Mouse (Mus musculus) MEL (cell line): Measurements from ENCODE around the gene Lrp10. TPM values are rescaled to one million over a fixed set of nuclear protein-coding genes. Genes with fewer than 3 reads are reported as not detected.

Source experiments
- DNase-seq: peaks from one replicate; pipeline ENCODE4 v3.0.0; 2011; ENCODE audit warnings: low read depth, low spot score
- H3K27ac ChIP-seq: 2 replicates; pipeline ENCODE4 v1.5.1; 2012; ENCODE audit warnings: low read depth, mild to moderate bottlenecking, control low read depth, low read length, moderate library complexity; ENCODE audit not compliant: control insufficient read depth
- H3K27me3 ChIP-seq, 2 experiments: fragments of 150-350 bp in 1 of 2; sonication (generic) in 1 of 2; 2 replicates each; pipeline ENCODE4 v1.6.1; 2012; ENCODE audit warnings: low read length in 2 of 2, mild to moderate bottlenecking in 2 of 2, improper control_type of control experiment in 1 of 2, moderate library complexity in 1 of 2; ENCODE audit not compliant: insufficient read depth in 2 of 2, control insufficient read depth in 1 of 2
- H3K36me3 ChIP-seq, 2 experiments: 2 replicates each; pipeline ENCODE4 v1.6.1; 2012 to 2014; ENCODE audit warnings: low read length in 2 of 2, improper control_type of control experiment in 1 of 2, inconsistent platforms in 1 of 2, mild to moderate bottlenecking in 1 of 2; ENCODE audit not compliant: insufficient read depth in 2 of 2, control insufficient read depth in 1 of 2
- H3K4me1 ChIP-seq, 2 experiments: fragments of 150-350 bp in 1 of 2; sonication (generic) in 1 of 2; 2 replicates each; pipeline ENCODE4 v1.6.1; 2012; ENCODE audit warnings: low read length in 2 of 2, improper control_type of control experiment in 1 of 2, mild to moderate bottlenecking in 1 of 2; ENCODE audit not compliant: insufficient read depth in 2 of 2, control insufficient read depth in 1 of 2
- H3K4me3 ChIP-seq, 2 experiments: fragments of 150-350 bp in 1 of 2; sonication (generic) in 1 of 2; 2 replicates each; pipeline ENCODE4 v1.5.1; 2012; ENCODE audit warnings: low read depth in 2 of 2, low read length in 2 of 2, mild to moderate bottlenecking in 2 of 2, moderate library complexity in 2 of 2, control low read depth in 1 of 2, improper control_type of control experiment in 1 of 2; ENCODE audit not compliant: control insufficient read depth in 1 of 2, insufficient read depth in 1 of 2
- H3K79me2 ChIP-seq: 2 replicates; pipeline ENCODE4 v1.6.1; 2012; ENCODE audit warnings: mild to moderate bottlenecking, low read length, moderate library complexity; ENCODE audit not compliant: control insufficient read depth, poor library complexity, insufficient read depth
- H3K9ac ChIP-seq: 2 replicates; pipeline ENCODE4 v1.6.1; 2012; ENCODE audit warnings: low read depth, mild to moderate bottlenecking, control low read depth, low read length, moderate library complexity; ENCODE audit not compliant: control insufficient read depth, poor library complexity, severe bottlenecking
- H3K9me3 ChIP-seq: fragments of 150-350 bp; sonication (generic); replicated peaks from 2 replicates; pipeline ENCODE4 v1.6.1; 2012; ENCODE audit warnings: mild to moderate bottlenecking, low read length, improper control_type of control experiment, moderate library complexity; ENCODE audit not compliant: insufficient read depth
- BHLHE40 ChIP-seq: IDR thresholded peaks from 2 replicates; pipeline ENCODE4 v1.6.1; 2012; ENCODE audit warnings: low read depth, mild to moderate bottlenecking, inconsistent platforms, low read length, improper control_type of control experiment, borderline replicate concordance
- CHD1 ChIP-seq: IDR thresholded peaks from 2 replicates; pipeline ENCODE4 v1.6.1; 2012; ENCODE audit warnings: low read depth, mild to moderate bottlenecking, inconsistent platforms, low read length, improper control_type of control experiment
- CHD2 ChIP-seq: IDR thresholded peaks from 2 replicates; pipeline ENCODE4 v1.6.1; 2011; ENCODE audit warnings: low read length, improper control_type of control experiment
- E2F4 ChIP-seq: IDR thresholded peaks from 2 replicates; pipeline ENCODE4 v1.6.1; 2011; ENCODE audit warnings: low read depth, low read length, improper control_type of control experiment, borderline replicate concordance
- ELF1 ChIP-seq: IDR thresholded peaks from 2 replicates; pipeline ENCODE4 v1.6.1; 2014; ENCODE audit warnings: low read depth, mild to moderate bottlenecking, inconsistent platforms, low read length, improper control_type of control experiment, moderate library complexity
- EP300 ChIP-seq, 2 experiments: IDR thresholded peaks; 2 replicates each; pipeline ENCODE4 v1.6.1; 2011; ENCODE audit warnings: improper control_type of control experiment in 2 of 2, low read length in 2 of 2, low read depth in 1 of 2, mild to moderate bottlenecking in 1 of 2
- ETS1 ChIP-seq: IDR thresholded peaks from 2 replicates; pipeline ENCODE4 v1.6.1; 2012; ENCODE audit warnings: low read depth, mild to moderate bottlenecking, inconsistent platforms, low read length, improper control_type of control experiment, moderate library complexity
- GATA1 ChIP-seq: IDR thresholded peaks from 2 replicates; pipeline ENCODE4 v1.6.1; 2011; ENCODE audit warnings: low read depth, low read length, improper control_type of control experiment
- HCFC1 ChIP-seq: IDR thresholded peaks from 2 replicates; pipeline ENCODE4 v1.6.1; 2012; ENCODE audit warnings: low read depth, mild to moderate bottlenecking, inconsistent platforms, low read length, improper control_type of control experiment, moderate library complexity
- JUND ChIP-seq: IDR thresholded peaks from 2 replicates; pipeline ENCODE4 v1.6.1; 2011; ENCODE audit warnings: low read depth, mild to moderate bottlenecking, improper control_type of control experiment, low read length
- MAZ ChIP-seq: IDR thresholded peaks from 2 replicates; pipeline ENCODE4 v1.6.1; 2012; ENCODE audit warnings: low read depth, mild to moderate bottlenecking, inconsistent platforms, low read length, improper control_type of control experiment
- MXI1 ChIP-seq: IDR thresholded peaks from 2 replicates; pipeline ENCODE4 v1.6.1; 2011; ENCODE audit warnings: mild to moderate bottlenecking, low read depth, low read length, improper control_type of control experiment
- MYB ChIP-seq: IDR thresholded peaks from 2 replicates; pipeline ENCODE4 v1.6.1; 2011; ENCODE audit warnings: mild to moderate bottlenecking, low read depth, low read length, improper control_type of control experiment
- NRF1 ChIP-seq: IDR thresholded peaks from 2 replicates; pipeline ENCODE4 v1.6.1; 2014; ENCODE audit warnings: low read depth, mild to moderate bottlenecking, inconsistent platforms, low read length, improper control_type of control experiment, moderate library complexity; ENCODE audit not compliant: poor library complexity, insufficient read depth, severe bottlenecking
- POLR2A ChIP-seq, 2 experiments: IDR thresholded peaks; 2 replicates each; pipeline ENCODE4 v1.6.1; 2011 to 2012; ENCODE audit warnings: low read length in 2 of 2, mild to moderate bottlenecking in 2 of 2, control low read depth in 1 of 2, improper control_type of control experiment in 1 of 2, low read depth in 1 of 2, moderate library complexity in 1 of 2; ENCODE audit not compliant: control insufficient read depth in 1 of 2, insufficient read depth in 1 of 2, poor library complexity in 1 of 2
- RCOR1 ChIP-seq: IDR thresholded peaks from 2 replicates; pipeline ENCODE4 v1.6.1; 2012; ENCODE audit warnings: low read depth, mild to moderate bottlenecking, inconsistent platforms, low read length, improper control_type of control experiment
- SIN3A ChIP-seq: IDR thresholded peaks from 2 replicates; pipeline ENCODE4 v1.6.1; 2012; ENCODE audit warnings: low read length, improper control_type of control experiment, inconsistent platforms
- SMC3 ChIP-seq: IDR thresholded peaks from 2 replicates; pipeline ENCODE4 v1.6.1; 2011; ENCODE audit warnings: low read depth, low read length, improper control_type of control experiment
- TAL1 ChIP-seq: IDR thresholded peaks from 2 replicates; pipeline ENCODE4 v1.6.1; 2012; ENCODE audit warnings: mild to moderate bottlenecking, inconsistent platforms, low read length, moderate library complexity, mixed read lengths
- TBP ChIP-seq: IDR thresholded peaks from 2 replicates; pipeline ENCODE4 v1.8.0; 2011; ENCODE audit warnings: low read depth, low read length, improper control_type of control experiment
- TCF12 ChIP-seq: IDR thresholded peaks from 2 replicates; pipeline ENCODE4 v1.6.1; 2014; ENCODE audit warnings: low read depth, mild to moderate bottlenecking, inconsistent platforms, low read length, improper control_type of control experiment, moderate library complexity
- UBTF ChIP-seq: IDR thresholded peaks from 2 replicates; pipeline ENCODE4 v1.6.1; 2012; ENCODE audit warnings: low read depth, mild to moderate bottlenecking, inconsistent platforms, low read length, improper control_type of control experiment, moderate library complexity, borderline replicate concordance; ENCODE audit not compliant: insufficient read depth
- USF1 ChIP-seq: IDR thresholded peaks from 2 replicates; pipeline ENCODE4 v1.6.1; 2014; ENCODE audit warnings: low read depth, mild to moderate bottlenecking, inconsistent platforms, low read length, improper control_type of control experiment, moderate library complexity
- USF2 ChIP-seq, 2 experiments: IDR thresholded peaks; 2 replicates each; pipeline ENCODE4 v1.6.1; 2011 to 2012; ENCODE audit warnings: improper control_type of control experiment in 2 of 2, low read length in 2 of 2, borderline replicate concordance in 1 of 2, inconsistent platforms in 1 of 2, low read depth in 1 of 2, mild to moderate bottlenecking in 1 of 2; ENCODE audit not compliant: insufficient read depth in 1 of 2
- ZMIZ1 ChIP-seq: IDR thresholded peaks from 2 replicates; pipeline ENCODE4 v1.6.1; 2012; ENCODE audit warnings: low read depth, mild to moderate bottlenecking, inconsistent platforms, low read length, improper control_type of control experiment, moderate library complexity
- polyA plus RNA-seq, 2 experiments: library from polyadenylated mRNA; stranded (reverse) in 1 of 2; unstranded in 1 of 2; fragments of >175 nt in 1 of 2; fragments of >200 nt in 1 of 2; gene quantifications; 2 replicates each; pipeline versions ENCODE4 v1.2.1 to v1.2.4; 2012; ENCODE audit warnings: low replicate concordance in 2 of 2, low read depth in 1 of 2; ENCODE audit not compliant: insufficient read length in 2 of 2, insufficient read depth in 1 of 2, missing spikeins in 1 of 2
- total RNA-seq: library from RNA; depleted of rRNA; stranded (reverse); fragments of 300-350 nt; gene quantifications from 2 replicates; pipeline ENCODE4 v1.2.3, GENCODE M21; 2012

The Lrp10 gene
- total and polyA plus RNA-seq, 3 experiments, result 53.6 to 110 TPM; not detected in 1

- Histone ChIP-seq H3K9ac (peak overlapping the region; percentile 96), H3K27ac (peak overlapping the region; percentile 100), H3K4me1 (peaks cover 9 to 21% of the 10 kb centered on the region in 2 experiments), H3K27me3 (no peaks in the 10 kb centered on the region), H3K4me3 (peak overlapping the region; percentile 61 to 91), H3K9me3 (no peaks in the 10 kb centered on the region), H3K79me2 (peaks cover 21% of the 10 kb centered on the region), H3K36me3 (peaks cover 0 to 24% of the 10 kb centered on the region in 2 experiments; a peak in 3 of 4 replicates)
- peak; percentile 80 for DNase-seq
- no peak; the same call in 1 of the 2 replicates for TF ChIP-seq ZMIZ1
- TF ChIP-seq ETS1, result peak; percentile 48
- 0 out of 4 replicates have a peak, but pooled peaks of 1 of the 2 experiments have one; percentile 5 for TF ChIP-seq POLR2A (IDR thresholded peaks at IDR 0.05; ENCODE audit: control insufficient read depth in 1 of 2, insufficient read depth in 1 of 2, low read depth in 1 of 2, low read length in 2 of 2, poor library complexity in 1 of 2)
- TF ChIP-seq RCOR1, result no peak
- no peak for TF ChIP-seq NRF1
- TF ChIP-seq E2F4, result no peak
- TF ChIP-seq MXI1, result no peak; the same call in 1 of the 2 replicates
- TF ChIP-seq UBTF, result no peak
- TF ChIP-seq ELF1, result peak; percentile 84
- TF ChIP-seq MAZ, result no peak
- 0 out of 2 replicates have a peak, but pooled peaks have one; percentile 5 for TF ChIP-seq TCF12
- TF ChIP-seq SMC3, result no peak
- no peak for TF ChIP-seq USF1
- no peak for TF ChIP-seq CHD2
- TF ChIP-seq USF2 (IDR thresholded peaks at IDR 0.05; ENCODE audit: borderline replicate concordance in 1 of 2, insufficient read depth in 1 of 2, low read depth in 1 of 2, low read length in 2 of 2), result no peak
- TF ChIP-seq TAL1, result peak; percentile 11; the same call in 1 of the 2 replicates
- no peak for TF ChIP-seq JUND
- TF ChIP-seq SIN3A, result no peak; the same call in 1 of the 2 replicates
- 0 out of 2 replicates have a peak, but pooled peaks have one; percentile 74 for TF ChIP-seq TBP
- peak; percentile 3; the same call in 1 of the 2 replicates for TF ChIP-seq GATA1
- TF ChIP-seq BHLHE40, result no peak
- no peak for TF ChIP-seq MYB
- peak; percentile 53; the same call in 1 of the 2 replicates for TF ChIP-seq CHD1
- peak; percentile 38 to 41; a peak in 2 of 4 replicates for TF ChIP-seq EP300 (IDR thresholded peaks at IDR 0.05; ENCODE audit: low read depth in 1 of 2, low read length in 2 of 2)
- TF ChIP-seq HCFC1, result no peak; the same call in 1 of the 2 replicates
Observed at GRCm38 (mm10) chr14:54463108-54463958, 604 bp upstream of the Lrp10 start.
